Mouse (Mus musculus): ENCODE data around the gene Dstyk.

Gene Dstyk

GRCm38 (mm10) chr1:132512106-132512505, 94.8 kb downstream of the Dstyk start:
- no peak for DNase-seq (ENCODE audit: low spot score in 2 of 2)

- no peak for DNase-seq (ENCODE audit: low spot score in 2 of 2)
Measured at GRCm38 (mm10) chr1:132515339-132515738, 98.0 kb downstream of the Dstyk start.
